Mouse (Mus musculus) thymus, postnatal 10 days (tissue): ENCODE results near the gene Crocc.

ENCODE experiments used
- DNase-seq, 2 experiments: peaks; one replicate each; pipeline ENCODE4 v3.0.0; 2021; ENCODE audit warnings: low spot score in 2 of 2

The Crocc gene

DNA sequence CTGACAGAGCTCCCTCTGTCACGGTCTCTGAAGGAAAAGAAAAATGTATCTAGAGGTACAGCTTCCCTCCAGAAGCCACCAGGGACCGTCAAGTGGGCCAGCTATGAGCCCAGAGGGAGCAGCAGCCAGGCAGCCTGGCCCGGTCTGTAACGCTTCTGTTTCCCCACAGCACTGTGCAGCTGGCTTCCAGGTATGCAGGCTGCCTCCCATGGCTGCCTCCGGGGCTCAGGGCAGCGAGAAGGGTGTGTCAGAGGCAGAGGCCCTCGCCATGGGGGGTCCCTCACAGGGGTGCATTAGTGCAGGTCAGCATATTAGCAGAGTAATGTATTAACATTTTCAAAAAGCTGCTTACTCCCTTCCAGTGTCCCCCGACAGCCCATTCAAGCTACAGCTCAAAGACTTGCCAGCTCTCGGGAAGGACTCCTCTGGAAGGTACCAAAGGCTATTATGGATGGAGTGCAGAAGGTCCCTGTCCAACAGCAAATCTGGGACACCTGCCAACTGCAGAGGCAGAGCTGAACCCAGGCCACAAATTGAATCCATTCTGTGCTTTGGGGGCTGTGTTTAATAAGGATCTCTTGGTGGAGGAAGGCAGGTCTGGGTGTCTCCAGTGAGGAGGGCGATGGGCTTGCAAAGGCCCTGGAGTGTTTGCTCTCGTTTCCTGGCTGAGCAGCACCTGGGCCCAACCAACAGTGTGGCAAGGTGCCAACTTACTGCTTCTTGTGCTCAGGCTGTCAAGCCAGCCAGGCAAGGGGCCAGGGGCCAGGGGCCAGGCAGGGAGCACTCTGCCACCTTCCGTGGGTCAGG is 6.6 kb upstream of the Crocc start:
- no peak for DNase-seq

DNA sequence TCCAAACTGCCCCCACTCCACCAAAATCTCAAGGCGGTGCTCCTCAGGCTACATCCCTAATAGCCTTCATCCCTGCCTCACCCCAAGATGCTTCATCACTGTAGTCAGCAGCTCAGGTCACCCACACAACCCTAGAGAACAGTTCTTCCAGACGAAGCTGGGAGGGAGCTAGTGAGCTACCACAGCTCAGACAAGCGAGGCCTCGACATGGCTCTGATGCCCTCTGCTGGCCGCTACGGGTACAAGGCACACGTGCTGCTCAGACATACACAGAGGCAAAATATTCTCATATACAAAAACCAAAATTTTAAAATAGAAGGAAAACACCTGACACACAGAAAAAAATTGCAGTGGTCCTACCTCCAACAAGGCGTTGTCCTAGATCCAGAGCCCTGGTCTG is 4.8 kb upstream of the Crocc start:
- DNase-seq, result peak; percentile 75 to 89

DNA sequence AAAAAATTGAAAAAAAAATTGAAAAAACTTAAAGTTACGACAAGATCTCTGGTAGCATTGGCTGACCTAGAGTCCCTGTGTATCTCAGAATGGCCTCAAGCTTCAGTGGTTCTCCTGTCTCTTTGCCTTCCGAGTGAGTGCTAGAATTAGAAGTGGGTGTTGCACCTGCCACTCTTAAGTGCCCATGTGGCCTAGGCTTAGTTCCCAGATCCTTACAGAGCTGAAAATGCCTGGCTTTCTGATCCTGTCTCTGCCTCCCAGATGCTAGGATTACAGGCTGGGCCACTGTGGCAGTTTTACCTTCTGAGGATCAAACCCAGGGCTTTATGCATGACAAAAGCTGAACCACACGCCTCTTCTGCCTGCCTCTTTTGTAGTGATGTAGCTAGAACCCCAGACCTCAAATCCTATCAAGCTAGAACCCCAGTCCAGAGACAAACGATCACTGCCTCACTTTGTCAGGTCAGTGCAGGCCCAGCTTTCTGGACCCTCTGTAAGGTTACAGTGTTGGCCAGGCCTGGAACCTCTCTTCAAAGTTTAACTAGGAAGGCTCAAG is 3.8 kb upstream of the Crocc start:
- no peak for DNase-seq

DNA sequence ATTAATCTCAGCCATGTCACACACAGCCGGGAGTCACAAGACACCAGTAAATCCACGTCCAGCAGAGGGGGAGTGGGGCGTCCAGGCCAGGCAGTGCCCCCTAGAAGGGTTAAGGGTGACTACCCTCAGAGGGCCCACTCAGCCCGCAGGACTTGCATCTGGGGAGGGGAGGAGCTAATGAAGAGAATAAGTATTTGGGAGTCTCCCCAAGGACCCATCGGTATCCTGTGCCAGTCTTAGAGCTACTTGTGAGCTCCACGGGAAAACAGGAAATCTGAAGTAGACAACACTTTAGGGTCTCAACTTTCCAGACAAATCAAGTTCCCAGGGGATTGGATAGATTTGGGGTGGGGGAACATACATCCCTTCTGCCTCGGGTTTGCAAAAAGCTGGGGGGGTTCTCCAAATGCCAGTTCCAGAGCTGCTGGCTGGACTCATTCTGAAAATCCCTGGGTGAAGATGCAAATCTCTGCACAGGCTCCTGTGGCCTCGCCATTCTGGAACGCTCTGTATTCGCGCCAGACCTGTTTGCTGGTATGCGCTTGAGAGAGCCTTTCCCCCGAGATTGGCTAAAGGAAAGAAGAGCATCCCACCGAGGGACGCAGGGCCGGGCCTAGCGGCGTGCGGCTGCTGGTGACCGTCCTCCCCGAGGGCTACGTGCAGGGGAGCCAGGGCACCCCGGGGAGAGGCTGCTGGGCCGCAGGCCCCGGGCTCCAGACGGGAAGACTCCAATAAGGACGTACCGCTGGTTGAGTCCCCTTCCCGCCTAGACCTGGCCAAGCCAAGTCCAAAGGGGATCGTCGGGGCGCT is 529 bp downstream of the Crocc start:
- peak in 1 of 2 experiments; percentile 21 for DNase-seq

DNA sequence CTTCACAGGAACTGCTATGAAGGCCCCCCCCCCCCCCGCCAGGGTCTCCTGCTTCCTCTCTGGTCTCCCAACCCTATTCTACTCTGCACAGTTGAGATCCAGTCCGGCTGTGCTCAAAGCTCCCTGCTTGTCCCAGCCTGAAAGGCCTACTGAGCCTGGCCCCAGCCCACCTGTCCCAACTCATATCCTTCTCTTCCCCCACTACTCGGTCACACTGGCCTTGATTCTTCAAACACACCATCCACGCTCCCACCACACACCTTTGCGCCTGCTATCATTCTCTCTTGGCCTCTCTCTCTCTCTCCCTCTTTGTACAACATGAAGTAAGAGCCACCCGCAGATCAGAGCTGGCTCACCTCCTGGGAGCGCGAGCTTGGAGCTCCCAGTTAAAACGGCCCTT is 1.5 kb downstream of the Crocc start:
- DNase-seq, result no peak

DNA sequence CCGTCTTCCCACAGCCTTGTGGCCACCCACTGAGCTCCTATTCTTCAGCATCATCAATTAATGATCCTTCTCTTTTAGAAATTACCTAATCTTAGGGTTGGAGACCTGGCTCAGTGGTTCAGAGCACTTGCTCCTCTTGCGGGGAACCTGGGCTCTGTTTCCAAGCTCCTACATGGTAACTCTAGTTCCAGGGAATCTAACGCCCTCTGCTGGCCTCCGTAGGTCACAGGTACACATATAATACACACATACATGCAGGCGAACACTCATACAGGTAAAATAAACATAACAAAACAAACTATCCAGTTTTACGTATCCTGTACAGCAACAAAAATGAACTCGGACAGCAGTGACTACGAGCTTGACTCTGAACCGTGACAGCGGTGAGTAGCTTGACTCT is 3.4 kb downstream of the Crocc start:
- DNase-seq, result no peak

DNA sequence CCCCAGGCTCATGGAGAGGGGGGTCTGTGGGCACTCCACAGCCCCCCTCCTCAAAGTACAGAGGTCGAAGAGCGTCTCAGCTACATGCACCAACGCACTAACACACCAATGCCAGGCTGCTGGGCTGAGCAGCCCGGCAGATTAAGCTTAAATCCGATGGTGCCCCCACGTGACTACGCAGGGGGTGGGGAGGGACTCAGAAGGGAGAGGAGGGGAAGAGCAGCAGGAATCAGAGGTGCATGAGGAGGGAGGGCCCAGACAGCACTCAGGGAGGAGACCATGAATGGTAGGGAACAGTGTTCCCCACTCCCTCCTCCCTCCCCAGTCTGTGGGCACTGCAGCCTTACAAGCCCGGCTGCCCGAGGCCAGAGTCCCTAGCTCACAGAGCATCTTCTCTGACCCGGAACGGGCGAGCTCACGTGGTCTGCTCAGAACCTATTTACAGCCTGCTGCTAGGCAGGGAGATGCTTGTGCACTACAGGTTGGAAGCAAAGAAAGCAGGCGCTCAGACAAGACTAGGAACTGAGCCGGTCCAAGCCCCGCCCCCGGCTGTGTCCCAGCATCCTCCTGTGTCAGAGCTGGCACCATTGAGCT is 6.7 kb downstream of the Crocc start:
- no peak for DNase-seq

DNA sequence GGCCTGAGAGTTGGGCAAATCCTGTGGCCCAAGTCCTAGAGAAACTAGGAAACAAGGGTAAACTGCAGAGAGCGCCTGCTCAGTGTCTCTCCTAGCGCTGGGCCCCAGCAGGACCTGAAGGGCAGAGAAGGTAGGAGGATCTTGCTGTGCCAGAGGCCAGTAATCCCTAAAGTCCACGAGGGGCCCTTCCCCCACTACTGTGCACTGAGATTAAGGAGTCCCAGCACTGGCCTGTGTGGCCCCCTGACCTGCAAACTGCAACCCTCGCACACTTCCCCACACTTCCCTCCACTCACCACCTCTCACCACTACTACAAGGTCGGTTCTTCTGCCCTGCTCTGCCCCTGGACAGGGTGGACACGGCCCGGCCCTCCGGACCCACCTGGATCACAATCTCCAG is 7.2 kb downstream of the Crocc start:
- no peak for DNase-seq

DNA sequence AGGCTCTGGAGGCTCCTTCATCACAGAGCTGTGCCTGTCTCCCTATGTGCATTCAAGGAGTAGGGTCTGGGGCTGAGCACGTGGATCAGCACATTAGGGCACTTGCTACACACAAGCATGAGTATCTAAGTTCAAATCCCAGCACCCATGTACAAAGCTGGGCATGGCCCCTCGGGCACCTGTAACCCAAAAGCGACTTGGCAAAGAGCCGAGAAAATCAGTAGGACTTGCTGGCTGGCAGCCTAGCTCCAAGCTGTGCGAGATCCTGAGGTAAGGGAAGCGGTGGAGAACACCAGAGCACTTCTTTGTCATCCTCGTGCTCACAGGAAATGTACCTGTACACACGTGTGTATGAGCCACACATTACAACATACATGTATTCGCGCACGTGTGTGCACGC is 7.9 kb downstream of the Crocc start:
- DNase-seq, result no peak

DNA sequence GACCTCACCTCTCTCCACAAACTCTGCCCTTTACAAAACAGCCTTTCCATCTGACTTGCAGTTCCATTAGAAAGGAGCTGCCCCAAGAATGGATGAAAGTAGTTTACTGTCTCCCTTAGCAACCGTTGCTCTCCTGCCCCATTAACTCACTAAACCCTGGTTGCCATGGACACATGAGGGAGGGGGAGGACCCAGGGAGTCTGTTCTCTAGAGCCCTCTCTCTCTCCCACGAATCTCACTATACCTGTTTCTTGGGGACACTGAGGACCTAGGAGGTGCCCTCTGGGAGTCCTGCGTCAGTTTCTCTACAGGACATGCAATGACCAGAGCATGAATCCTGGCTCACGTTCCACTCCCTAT is 10.9 kb downstream of the Crocc start:
- no peak for DNase-seq

DNA sequence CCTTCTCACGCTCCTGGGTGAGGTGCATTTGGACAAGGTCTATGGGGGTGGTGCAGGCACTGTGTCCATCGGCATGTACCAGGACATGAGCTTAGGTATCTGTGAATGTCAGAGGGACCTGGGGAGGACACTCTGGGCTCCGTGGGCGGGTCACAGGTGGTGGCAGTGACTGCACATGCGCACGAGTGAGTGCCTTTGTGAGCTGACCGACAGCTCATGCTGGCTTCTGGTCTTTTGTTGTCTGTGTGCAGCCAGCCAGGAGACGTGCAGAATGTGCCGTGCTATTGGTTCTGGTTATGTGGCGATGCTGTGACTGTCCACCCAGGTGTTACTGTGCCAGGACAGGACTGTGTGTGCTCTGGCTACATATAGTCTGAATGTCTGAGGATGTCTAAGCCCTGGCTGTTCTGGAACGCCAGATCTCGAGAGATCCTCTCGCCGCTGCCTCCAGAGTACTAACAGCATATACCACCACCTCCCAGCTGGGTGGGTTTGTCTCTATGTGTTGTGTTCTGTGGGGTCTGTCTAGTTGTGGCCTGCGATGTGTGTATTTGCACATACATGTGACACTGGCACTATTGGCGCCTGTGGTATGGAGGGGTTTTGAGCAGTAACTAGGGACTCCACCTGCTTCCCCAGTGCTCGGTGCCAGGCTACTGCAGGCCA is 11.4 kb downstream of the Crocc start:
- no peak for DNase-seq

DNA sequence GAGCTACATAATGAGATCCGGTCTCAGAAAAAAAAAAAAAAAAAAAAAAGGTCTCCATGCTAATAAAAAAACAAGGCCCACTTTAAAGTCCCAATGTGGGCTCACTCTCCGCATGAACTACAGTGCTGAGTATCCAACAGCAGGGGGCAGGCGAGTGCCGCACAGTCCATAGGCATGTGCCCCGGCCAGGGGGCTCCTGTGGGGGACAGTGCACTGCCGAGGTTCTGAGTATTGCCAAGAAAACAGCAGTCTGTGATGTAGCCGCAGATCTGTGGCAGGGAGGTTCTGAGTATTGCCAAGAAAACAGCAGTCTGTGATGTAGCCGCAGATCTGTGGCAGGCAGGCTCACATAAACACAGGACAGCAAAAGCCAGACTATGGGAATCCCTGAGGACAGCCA is 15.5 kb downstream of the Crocc start:
- DNase-seq, result peak; percentile 47 to 75

DNA sequence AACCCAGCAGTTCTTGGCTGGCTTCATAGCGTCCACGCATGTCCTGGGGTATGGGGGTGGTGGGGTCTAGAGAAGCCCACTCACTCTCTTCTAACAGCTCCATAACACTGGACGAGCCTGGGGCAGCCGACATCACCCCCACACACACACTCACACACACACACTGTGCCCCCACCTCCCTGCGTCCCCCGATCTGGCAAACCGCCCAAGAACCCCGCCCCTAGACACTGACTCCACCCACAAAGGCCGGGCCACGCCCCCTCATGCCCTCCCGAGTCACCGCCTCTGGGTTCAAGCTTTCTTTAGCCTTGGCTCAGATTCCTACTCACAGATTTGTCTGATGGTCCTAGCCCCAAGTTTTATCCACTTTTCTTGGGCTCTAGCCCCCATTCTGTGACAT is 19.2 kb downstream of the Crocc start:
- no peak for DNase-seq

DNA sequence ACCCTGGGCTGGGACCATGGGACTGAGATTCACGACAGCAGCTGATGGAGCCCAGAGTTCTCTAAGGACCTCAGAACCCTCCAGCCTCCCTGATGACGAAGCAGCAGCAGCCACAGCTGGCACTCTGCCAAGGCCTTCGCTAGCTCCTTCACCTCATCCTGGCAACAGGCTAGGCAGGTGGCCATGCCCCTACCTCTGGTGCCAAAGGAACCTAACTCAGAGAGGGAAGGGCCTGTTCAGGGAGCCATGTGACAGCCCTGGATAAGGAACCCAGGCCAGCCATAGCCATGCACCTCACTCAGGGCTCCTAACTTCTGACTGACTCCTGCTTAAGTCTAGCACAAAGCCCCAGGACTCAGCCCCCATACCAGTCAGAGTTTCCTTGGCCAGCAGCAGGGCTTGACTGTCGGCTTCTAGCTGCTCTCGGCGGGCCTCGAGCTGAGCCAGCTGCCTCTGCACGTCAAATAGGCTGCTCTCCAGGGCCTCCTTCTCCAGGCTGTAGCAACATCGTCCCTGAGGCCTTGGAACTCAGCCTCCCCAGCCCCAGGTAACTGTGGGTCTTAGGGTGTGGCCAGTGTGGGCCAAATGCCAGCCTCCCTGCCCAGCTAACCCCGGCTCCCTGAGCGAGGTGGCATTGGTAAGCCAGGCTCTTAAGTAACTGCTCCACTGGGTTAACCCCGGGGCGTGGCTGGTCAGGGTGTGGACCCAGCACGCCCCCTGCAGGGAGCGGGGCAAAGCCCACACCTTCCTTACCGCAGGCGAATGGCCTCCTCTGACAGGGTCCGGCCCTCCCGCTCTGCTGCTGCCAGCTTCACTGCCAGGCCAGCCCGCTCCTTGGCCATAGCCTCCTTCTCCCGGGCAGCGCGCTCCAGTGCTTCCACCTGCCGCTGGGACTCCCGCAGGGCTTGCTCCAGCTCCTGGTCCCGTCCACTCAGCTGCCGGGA is 26.5 kb downstream of the Crocc start:
- DNase-seq, result no peak

DNA sequence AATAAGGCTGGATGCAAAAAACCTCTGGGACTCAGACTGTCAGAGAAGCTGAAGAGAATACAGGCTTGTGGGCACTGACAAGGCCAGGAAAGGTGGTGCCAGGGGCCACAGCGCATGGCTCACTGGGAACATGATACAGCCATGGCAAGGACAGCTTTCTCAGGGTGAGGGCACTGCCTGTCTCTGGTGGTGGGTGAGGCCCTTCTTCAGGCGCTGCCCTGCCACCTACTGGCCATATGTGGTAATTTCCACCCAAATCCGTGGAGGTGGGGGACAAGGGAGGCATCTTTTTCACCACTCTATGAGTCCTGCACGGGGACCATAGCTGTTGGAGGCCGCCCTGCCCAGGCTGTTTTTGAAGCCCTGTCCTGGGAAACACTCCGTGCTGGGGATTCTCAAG is 28.6 kb downstream of the Crocc start:
- DNase-seq, result peak; percentile 60 to 82

DNA sequence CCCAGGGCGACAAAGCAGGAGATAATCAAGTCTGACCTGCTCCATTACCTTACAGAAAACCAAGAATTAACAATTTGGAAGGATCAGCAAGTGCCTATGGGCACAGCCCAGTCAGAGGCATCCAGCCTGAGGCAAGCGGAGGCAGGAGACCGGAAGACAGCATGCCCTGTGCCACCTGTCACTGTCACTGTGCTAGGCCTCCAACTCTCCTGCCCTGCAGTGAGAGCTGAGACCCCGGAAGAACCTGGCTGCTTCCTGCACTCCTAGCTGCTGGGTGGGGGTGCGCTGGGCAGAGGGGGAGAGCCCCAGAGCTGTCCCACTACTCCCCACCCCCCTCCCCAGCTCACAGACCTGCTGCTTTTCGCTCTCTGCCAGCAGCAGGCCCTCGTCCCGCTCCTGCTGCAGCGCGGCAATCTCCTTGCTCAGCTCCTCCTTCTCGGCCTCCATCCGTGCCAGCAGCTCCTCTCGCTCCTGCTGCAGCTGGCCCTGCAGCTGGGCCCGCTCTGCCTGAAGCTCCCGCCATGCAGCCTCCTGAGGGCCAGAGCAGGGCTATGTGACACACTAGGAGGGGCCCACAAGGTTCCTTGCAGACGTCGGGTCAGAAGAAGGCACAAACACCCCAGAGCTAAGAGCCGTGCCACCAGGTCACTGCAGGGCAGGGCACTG is 29.7 kb downstream of the Crocc start:
- no peak for DNase-seq

DNA sequence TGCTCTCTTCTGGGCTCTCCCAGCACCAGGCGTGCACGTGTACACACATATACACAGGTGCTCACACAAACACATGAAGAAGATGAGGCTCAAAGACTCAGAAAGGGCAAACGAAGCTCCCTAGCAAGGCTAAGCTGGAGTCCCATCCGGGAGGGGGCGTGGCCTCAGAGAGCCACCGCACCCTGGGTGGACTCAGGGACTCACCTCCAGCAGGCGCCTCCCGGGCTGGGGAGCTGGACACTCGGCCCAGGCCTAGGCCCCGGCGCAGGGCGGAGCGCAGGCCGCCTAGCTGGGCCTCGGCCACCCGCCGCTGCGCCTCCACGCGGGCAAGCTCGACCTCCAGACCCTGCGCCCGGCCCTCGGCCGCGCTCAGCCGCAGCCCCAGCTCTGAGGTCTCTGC is 35.4 kb downstream of the Crocc start:
- no peak for DNase-seq

DNA sequence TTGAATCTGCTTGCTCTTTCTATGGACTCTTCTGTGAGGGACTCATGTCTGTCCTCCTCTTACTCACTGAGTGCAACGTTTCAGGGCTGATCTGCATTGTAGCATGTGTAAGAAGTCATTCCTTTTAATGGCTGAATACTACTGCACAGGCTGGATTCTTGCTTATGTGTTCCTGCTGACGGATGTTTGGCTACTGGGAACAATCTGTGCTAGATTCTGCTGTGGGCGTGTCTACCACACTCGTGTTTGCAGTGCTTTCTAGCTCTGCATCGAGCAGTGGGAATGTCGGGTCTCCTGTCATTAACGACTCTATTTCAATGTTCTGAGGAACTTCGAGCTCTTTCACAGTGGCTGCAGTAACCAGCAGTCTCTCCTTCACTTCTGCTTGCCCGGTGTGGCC is 36.3 kb downstream of the Crocc start:
- DNase-seq, result no peak

DNA sequence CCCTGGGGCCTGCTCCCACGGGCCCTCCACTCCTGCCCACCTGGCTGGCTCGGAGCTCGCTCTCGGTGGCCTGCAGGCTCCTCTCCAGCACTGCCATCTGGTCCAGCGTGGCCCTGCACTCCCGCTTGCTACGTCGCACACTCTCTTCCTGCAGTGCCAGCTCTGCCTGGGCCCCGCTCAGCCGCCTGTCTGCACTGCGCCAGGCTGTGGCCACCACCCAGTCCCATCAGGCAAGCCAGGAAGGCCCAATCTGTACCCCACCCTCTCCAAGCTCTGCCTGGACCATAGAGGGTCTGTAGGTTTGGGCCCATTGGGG is 38.8 kb downstream of the Crocc start:
- no peak for DNase-seq

DNA sequence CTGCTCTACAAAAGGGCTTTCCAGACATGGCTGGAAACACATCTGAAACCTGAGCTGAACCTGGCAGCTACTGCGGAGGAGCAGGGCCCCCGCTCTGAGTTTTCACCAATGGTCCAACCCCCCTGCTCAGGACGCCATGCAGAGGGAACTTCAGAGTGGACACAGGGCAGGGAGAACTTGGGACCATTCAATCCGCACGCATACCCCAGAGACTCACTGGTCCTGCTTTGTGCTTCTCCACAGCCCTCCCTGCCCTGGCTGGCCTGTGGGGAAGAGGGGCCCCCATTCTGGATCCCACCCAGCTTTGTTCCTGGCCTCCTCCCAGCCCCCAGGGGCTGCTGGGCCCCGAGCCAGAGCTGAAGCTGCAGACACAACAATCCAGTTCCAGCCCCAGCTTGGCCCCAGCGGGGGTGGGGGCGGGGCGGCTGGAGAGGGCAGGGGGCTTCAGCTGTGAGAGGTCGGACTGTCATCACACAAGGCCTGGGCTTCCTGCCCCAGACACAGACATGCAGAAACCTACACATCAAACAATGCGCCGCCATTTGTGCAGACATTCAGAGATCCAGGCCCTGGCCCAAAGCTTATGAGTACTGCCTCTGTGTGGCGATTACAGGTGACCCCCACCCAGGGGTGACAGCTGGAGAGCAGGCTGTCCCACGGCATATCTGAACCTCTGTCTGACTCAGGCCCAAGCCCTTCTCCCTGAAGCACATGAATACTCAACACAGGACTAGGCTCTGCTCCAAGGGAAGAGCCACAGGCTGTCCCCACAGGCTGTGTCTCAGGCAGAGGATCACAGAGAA is 39.3 kb downstream of the Crocc start:
- DNase-seq, result no peak
